Mouse (Mus musculus): ENCODE results near the gene Ooep. TPM values are rescaled to one million over a fixed set of nuclear protein-coding genes. Genes with fewer than 3 reads are reported as not detected.

The Ooep gene
- not detected for total RNA-seq (2021)
- long read RNA-seq, experiment 1: 0 reads
- long read RNA-seq, experiment 2, partial matches to known transcripts: 0 of 1 reads
- long read RNA-seq, experiment 2, other reads (novel, unspliced or antisense): 0 of 1 reads

GRCm38 (mm10) chr9:78378113-78378785 lies at the start of gene Ooep:
TSS of gene Ooep (minus strand) at chr9:78378725.
- intact Hi-C loops (cut with DNase I): no loop called here
- peak; percentile 39 for DNase-seq (ENCODE audit: low spot score in 2 of 2)

- DNase-seq (ENCODE audit: low spot score in 2 of 2): no peak
- intact Hi-C loops (cut with DNase I): no loop called here
These were observed 49.7 kb upstream of the Ooep start for GRCm38 (mm10) chr9:78428185-78428584.

GRCm38 (mm10) chr9:78427362-78427781 lies 48.8 kb upstream of the Ooep start:
- intact Hi-C loops (cut with DNase I): no loop called here
- no peak for DNase-seq (ENCODE audit: low spot score in 2 of 2)

GRCm38 (mm10) chr9:78401596-78401995 lies 23.1 kb upstream of the Ooep start:
- intact Hi-C loops (cut with DNase I): no loop called here
- DNase-seq (ENCODE audit: low spot score in 2 of 2): no peak

- DNase-seq (ENCODE audit: low spot score in 2 of 2): no peak
- intact Hi-C loops (cut with DNase I): no loop called here
These were observed 22.0 kb upstream of the Ooep start for GRCm38 (mm10) chr9:78400570-78400969.

GRCm38 (mm10) chr9:78396517-78396916 lies 18.0 kb upstream of the Ooep start:
- intact Hi-C loops (cut with DNase I): no loop called here
- DNase-seq (ENCODE audit: low spot score in 2 of 2): no peak

GRCm38 (mm10) chr9:78395630-78396351 lies 17.3 kb upstream of the Ooep start, which contains the start of gene Ddx43:
TSS of gene Ddx43 (plus strand) at chr9:78395777.
- intact Hi-C loops (cut with DNase I): no loop called here
- peak; percentile 18 to 31 for DNase-seq (ENCODE audit: low spot score in 2 of 2)

GRCm38 (mm10) chr9:78395244-78395629 lies 16.7 kb upstream of the Ooep start:
- DNase-seq (ENCODE audit: low spot score in 2 of 2): no peak
- intact Hi-C loops (cut with DNase I): no loop called here

- DNase-seq (ENCODE audit: low spot score in 2 of 2): peak in 1 of 2 experiments; percentile 4
- intact Hi-C loops (cut with DNase I): no loop called here
These were observed 16.1 kb upstream of the Ooep start for GRCm38 (mm10) chr9:78394602-78395001.

GRCm38 (mm10) chr9:78393741-78394140 lies 15.2 kb upstream of the Ooep start:
- intact Hi-C loops (cut with DNase I): no loop called here
- no peak for DNase-seq (ENCODE audit: low spot score in 2 of 2)

- DNase-seq (ENCODE audit: low spot score in 2 of 2): no peak
- intact Hi-C loops (cut with DNase I): no loop called here
These were observed 11.5 kb upstream of the Ooep start for GRCm38 (mm10) chr9:78389981-78390380.

GRCm38 (mm10) chr9:78386947-78387346 lies 8.4 kb upstream of the Ooep start:
- no peak for DNase-seq (ENCODE audit: low spot score in 2 of 2)
- intact Hi-C loops (cut with DNase I): no loop called here

- intact Hi-C loops (cut with DNase I): no loop called here
These were observed 7.4 kb upstream of the Ooep start for GRCm38 (mm10) chr9:78385893-78386292.

GRCm38 (mm10) chr9:78377546-78377945 lies 979 bp downstream of the Ooep start:
- intact Hi-C loops (cut with DNase I): no loop called here
- no peak for DNase-seq (ENCODE audit: low spot score in 2 of 2)

More at GRCm38 (mm10) chr9:78385893-78386292, 7.4 kb upstream of the Ooep start:
- DNase-seq (ENCODE audit: low spot score in 2 of 2): no peak

GRCm38 (mm10) chr9:78375486-78375885 lies 3.0 kb downstream of the Ooep start:
- intact Hi-C loops (cut with DNase I): no loop called here
- no peak for DNase-seq (ENCODE audit: low spot score in 2 of 2)

GRCm38 (mm10) chr9:78374885-78375389 lies 3.6 kb downstream of the Ooep start:
- intact Hi-C loops (cut with DNase I): no loop called here
- no peak for DNase-seq (ENCODE audit: low spot score in 2 of 2)

- intact Hi-C loops (cut with DNase I): no loop called here
- DNase-seq (ENCODE audit: low spot score in 2 of 2): no peak
These were observed 4.1 kb downstream of the Ooep start for GRCm38 (mm10) chr9:78374397-78374796.

- no peak for DNase-seq (ENCODE audit: low spot score in 2 of 2)
- intact Hi-C loops (cut with DNase I): no loop called here
These were observed 5.6 kb downstream of the Ooep start for GRCm38 (mm10) chr9:78372827-78373504.

GRCm38 (mm10) chr9:78371441-78371840 lies 7.1 kb downstream of the Ooep start:
- no peak for DNase-seq (ENCODE audit: low spot score in 2 of 2)
- intact Hi-C loops (cut with DNase I): no loop called here

- no peak for DNase-seq (ENCODE audit: low spot score in 2 of 2)
- intact Hi-C loops (cut with DNase I): no loop called here
These were observed 8.7 kb downstream of the Ooep start for GRCm38 (mm10) chr9:78369786-78370185.

Measured in left cerebral cortex, postnatal 14 days (tissue).